Mouse (Mus musculus) activated CD4-positive, CD25-positive, alpha-beta regulatory T cell, adult 9 weeks (primary cell): ENCODE measurements around the gene Fam189b. TPM values are rescaled to one million over a fixed set of nuclear protein-coding genes. Genes with fewer than 3 reads are reported as not detected.

ENCODE experiments used
- polyA plus RNA-seq: library from polyadenylated mRNA; unstranded; fragments of 100-300 nt; shearing (Covaris generic); gene quantifications from one replicate; pipeline ENCODE4 v1.2.1, GENCODE M21; 2017

Gene Fam189b
- polyA plus RNA-seq = 230 TPM

GRCm38 (mm10) chr3:89183058-89183958 lies at the start of gene Fam189b:
TSS of gene Fam189b (plus strand) at chr3:89183143.

GRCm38 (mm10) chr3:89135958-89136357 lies 47.0 kb upstream of the Fam189b start, which contains the start of gene Pklr:
TSS of gene Pklr (plus strand) at chr3:89136142.

GRCm38 (mm10) chr3:89159616-89160344 lies 23.2 kb upstream of the Fam189b start, which contains the start of gene Hcn3:
TSS of gene Hcn3 (minus strand) at chr3:89160196.

GRCm38 (mm10) chr3:89164506-89165267 lies 18.3 kb upstream of the Fam189b start, which contains the start of gene Clk2:
TSS of gene Clk2 (plus strand) at chr3:89164795.

GRCm38 (mm10) chr3:89177242-89178106 lies 5.5 kb upstream of the Fam189b start, which contains the start of gene Scamp3:
TSS of gene Scamp3 (plus strand) at chr3:89177473.

GRCm38 (mm10) chr3:89202253-89203141 lies 19.6 kb downstream of the Fam189b start, which contains the start of gene Gba:
TSS of gene Gba (plus strand) at chr3:89202928.

GRCm38 (mm10) chr3:89214681-89215411 lies 31.9 kb downstream of the Fam189b start, which contains the start of gene Thbs3:
TSS of gene Thbs3 (plus strand) at chr3:89215180.

GRCm38 (mm10) chr3:89226900-89227299 lies 44.0 kb downstream of the Fam189b start, which contains the start of gene Mtx1:
TSS of gene Mtx1 (minus strand) at chr3:89227088.

GRCm38 (mm10) chr3:89228836-89229235 lies 45.9 kb downstream of the Fam189b start, which contains the start of gene Muc1:
TSS of gene Muc1 (plus strand) at chr3:89229057.

Other genes with a start within 250 kb of the Fam189b start
- gene Ash1l, start 232.5 kb upstream of the Fam189b start, polyA plus RNA-seq = 34.9 TPM
- 171 TPM for gene Dap3, start 232.0 kb upstream of the Fam189b start, polyA plus RNA-seq
- gene Rusc1, start 89.8 kb upstream of the Fam189b start, polyA plus RNA-seq = 49.9 TPM
- not detected for gene Gm43738, start 82.0 kb upstream of the Fam189b start, polyA plus RNA-seq
- 102 TPM for gene Fdps, start 81.2 kb upstream of the Fam189b start, polyA plus RNA-seq
- not detected for gene Pklr, start 47.0 kb upstream of the Fam189b start, polyA plus RNA-seq
- gene Hcn3, start 22.9 kb upstream of the Fam189b start, polyA plus RNA-seq = 0.73 TPM
- gene Clk2, start 18.3 kb upstream of the Fam189b start, polyA plus RNA-seq = 36.9 TPM
- gene Scamp3, start 5.7 kb upstream of the Fam189b start, polyA plus RNA-seq = 291 TPM
- gene Gba, start 19.8 kb downstream of the Fam189b start, polyA plus RNA-seq = 139 TPM
- 2.8 TPM for gene Thbs3, start 32.0 kb downstream of the Fam189b start, polyA plus RNA-seq
- 120 TPM for gene Mtx1, start 43.9 kb downstream of the Fam189b start, polyA plus RNA-seq
- gene Muc1, start 45.9 kb downstream of the Fam189b start, polyA plus RNA-seq = 2.7 TPM
- gene Krtcap2, start 62.8 kb downstream of the Fam189b start, polyA plus RNA-seq = 285 TPM
- gene Trim46, start 63.2 kb downstream of the Fam189b start, polyA plus RNA-seq = 5.0 TPM
- 99.0 TPM for gene Dpm3, start 76.2 kb downstream of the Fam189b start, polyA plus RNA-seq
- gene Slc50a1, start 87.4 kb downstream of the Fam189b start, polyA plus RNA-seq = 249 TPM
- not detected for gene Efna1, start 98.0 kb downstream of the Fam189b start, polyA plus RNA-seq
- gene Efna3, start 139.8 kb downstream of the Fam189b start, polyA plus RNA-seq = not detected
- gene Efna4, start 154.9 kb downstream of the Fam189b start, polyA plus RNA-seq = 0.62 TPM
- gene Adam15, start 166.9 kb downstream of the Fam189b start, polyA plus RNA-seq = 14.5 TPM
- gene Dcst2, start 178.8 kb downstream of the Fam189b start, polyA plus RNA-seq = 0.28 TPM
- 0.27 TPM for gene Dcst1, start 182.1 kb downstream of the Fam189b start, polyA plus RNA-seq
- 74.9 TPM for gene Zbtb7b, start 211.6 kb downstream of the Fam189b start, polyA plus RNA-seq
- gene Lenep, start 219.7 kb downstream of the Fam189b start, polyA plus RNA-seq = not detected
- gene Flad1, start 228.7 kb downstream of the Fam189b start, polyA plus RNA-seq = 66.1 TPM
- 29.8 TPM for gene Cks1b, start 235.2 kb downstream of the Fam189b start, polyA plus RNA-seq
- gene Shc1, start 235.3 kb downstream of the Fam189b start, polyA plus RNA-seq = 86.1 TPM
- 31.5 TPM for gene Pygo2, start 247.1 kb downstream of the Fam189b start, polyA plus RNA-seq